Mouse (Mus musculus) spleen, postnatal 36 days (tissue): ENCODE data around the gene Tfdp2.

Experiments
- DNase-seq, 2 experiments: peaks; one replicate each; pipeline ENCODE4 v3.0.0; 2022; ENCODE audit warnings: low spot score in 2 of 2, mixed read lengths in 1 of 2

Gene Tfdp2

DNA sequence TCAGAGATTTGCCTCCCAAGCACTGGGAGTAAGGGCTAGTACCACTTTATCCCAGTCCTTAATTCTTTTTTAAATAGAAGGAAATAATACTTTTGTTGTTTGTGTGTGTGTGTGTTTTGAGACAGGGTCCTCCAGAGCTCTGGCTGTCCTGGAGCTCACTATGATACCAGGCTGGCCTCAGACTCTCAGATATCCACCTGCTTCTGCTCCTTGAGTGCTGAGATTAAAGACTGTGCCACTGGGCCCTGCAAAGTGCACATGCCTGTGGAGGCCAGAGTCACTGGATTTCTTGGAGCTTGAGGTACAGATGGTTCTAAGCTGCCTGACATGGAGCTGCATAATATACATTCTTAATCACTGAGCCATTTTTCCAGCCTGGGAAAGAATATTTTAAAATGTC lies 32.2 kb downstream of the Tfdp2 start:
- no peak for DNase-seq

GRCm38 (mm10) chr9:96230271-96230670 lies 34.2 kb downstream of the Tfdp2 start:
- no peak for DNase-seq

DNA sequence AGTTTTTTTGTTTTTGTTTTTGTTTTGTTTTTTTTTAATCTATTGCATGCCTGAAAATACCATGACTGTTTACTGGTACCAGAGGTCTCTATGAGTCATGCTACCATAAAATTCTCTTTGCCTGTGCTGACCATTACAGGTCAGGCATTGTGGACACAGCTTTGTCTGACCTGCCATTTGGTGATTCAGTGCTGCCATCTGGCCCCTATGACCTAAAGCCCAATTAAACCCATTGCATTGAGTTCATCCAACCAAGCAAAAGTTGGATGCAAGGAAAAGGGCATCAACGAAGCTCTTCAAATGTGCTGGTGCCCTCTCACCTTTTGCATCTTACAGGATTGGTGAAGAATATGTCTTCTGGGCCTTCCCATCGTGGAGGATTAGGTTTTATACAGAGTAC lies 39.4 kb downstream of the Tfdp2 start:
- no peak for DNase-seq

GRCm38 (mm10) chr9:96237391-96237790 lies 41.3 kb downstream of the Tfdp2 start:
- DNase-seq, result no peak

DNA sequence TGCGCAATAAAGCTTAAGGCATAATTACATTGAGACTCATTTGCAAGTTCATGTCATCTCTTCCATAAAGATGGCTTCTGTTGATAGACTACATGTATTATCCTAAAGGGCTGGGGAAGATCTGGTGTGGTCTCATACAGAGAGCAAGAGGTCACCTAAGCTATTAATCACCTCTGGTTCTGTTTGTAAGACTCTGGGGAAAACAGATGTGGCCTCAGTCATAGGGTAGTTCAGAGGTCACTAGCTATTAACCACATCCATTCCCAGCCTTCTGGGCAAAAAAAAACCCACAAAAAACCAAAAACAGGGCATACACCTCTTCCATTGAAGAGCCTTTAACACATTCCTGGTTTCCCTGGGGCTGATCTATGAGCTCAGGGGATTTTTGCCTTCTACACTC lies 42.2 kb downstream of the Tfdp2 start:
- no peak for DNase-seq

DNA sequence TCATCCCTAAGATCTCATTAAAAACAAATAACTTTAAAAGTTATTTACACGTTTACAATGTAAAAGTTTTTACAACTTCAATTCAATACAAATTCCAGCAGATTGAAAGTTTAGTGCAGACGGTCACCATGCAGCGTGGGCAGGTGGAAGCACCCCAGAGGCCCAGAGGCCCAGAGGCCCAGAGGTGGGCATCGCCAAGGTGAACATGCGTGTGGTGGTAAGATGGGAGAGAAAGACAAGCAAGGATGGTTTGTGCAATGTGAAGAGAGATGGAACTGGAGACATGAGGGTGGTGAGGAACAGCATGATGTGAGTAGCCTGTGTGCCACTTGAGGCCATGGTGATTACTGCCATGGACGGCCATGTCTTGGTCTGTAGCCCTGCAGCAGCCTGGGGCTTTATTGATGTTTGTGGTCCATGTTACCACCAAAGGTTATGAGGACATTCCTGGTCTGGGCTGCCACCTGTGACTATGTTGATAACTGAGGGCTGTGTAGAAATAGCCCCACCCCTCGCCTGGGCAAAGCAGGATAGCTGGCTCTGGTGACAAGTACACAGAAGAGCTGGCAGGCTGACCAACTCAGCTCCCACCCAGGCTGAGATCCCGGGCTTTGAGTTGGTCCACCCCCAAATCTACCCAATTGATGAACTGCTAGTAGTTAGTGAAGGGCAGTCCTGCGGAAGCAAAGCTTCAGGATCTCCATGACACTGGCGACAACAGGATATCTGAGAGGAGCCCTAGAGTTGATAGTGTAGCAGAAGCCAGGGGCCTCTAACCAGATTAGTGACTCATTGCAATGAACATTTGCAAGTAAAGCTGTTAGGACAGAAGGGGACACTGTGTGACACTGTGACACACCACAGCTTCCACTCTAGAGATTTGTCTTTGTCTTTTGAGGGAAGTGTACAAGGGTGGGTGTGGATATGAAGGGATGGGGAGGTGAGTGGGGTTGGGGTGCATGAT lies 45.3 kb downstream of the Tfdp2 start:
- peak; percentile 65 to 82 for DNase-seq

DNA sequence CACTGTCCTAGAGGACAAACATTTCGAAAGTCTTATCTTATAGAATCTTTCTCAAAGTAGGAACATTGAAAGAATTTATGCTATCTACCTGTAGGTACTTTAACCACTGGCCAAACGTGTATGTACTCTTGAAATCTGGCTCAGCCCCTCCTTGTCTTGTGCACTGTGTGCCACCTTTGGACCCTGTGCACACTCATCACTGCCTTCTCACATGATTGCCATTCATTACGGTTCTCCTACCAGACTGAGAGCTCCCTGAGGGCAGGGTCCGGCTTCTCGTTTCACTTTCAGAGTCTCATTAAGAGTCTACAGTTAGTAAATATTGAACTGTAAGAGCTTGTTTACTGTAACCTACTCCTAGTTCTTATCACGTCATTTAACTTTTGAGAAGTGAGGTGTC lies 47.8 kb downstream of the Tfdp2 start:
- DNase-seq, result no peak

DNA sequence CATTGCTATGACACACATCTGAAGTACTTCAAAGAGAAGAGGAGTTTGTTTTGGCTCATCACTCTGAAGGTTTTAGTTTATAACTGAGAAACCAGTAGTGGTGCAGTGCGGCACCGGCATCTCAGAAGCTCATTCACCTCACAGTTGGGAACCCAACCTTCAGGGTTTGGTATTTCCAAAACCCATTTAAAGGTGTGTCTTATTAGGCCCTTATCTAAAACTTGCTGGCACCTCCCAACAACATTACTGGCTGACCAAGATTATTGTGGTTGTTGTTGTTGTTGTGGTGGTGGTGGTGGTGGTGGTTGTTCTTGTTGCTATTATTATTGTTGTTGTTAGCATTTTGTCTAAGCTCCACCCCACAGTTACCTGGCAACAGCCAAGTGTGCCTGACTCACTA lies 58.7 kb downstream of the Tfdp2 start:
- DNase-seq, result peak in 1 of 2 experiments; percentile 31

DNA sequence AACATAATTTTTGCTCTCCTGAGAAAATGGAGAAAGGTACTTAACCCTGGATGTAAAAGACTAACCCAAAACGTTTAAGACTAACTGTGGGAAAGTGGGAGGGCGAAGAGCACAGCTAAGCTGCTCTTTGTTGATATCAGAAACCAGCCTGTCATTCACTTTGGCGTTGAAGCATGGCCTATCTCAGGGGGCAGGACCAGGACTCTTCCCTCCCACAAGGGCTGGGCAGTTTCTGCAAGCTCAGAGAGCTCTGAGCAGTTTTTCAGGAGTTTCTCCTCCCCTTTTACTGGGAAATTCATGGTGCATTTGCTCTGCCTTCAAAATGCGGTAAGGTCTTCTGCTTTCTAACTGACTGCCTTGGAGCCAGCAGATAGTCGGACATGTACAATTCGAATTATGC lies 62.4 kb downstream of the Tfdp2 start:
- DNase-seq, result peak; percentile 66 to 82

GRCm38 (mm10) chr9:96259017-96259512 lies 63.0 kb downstream of the Tfdp2 start:
- DNase-seq, result peak in 1 of 2 experiments; percentile 26

DNA sequence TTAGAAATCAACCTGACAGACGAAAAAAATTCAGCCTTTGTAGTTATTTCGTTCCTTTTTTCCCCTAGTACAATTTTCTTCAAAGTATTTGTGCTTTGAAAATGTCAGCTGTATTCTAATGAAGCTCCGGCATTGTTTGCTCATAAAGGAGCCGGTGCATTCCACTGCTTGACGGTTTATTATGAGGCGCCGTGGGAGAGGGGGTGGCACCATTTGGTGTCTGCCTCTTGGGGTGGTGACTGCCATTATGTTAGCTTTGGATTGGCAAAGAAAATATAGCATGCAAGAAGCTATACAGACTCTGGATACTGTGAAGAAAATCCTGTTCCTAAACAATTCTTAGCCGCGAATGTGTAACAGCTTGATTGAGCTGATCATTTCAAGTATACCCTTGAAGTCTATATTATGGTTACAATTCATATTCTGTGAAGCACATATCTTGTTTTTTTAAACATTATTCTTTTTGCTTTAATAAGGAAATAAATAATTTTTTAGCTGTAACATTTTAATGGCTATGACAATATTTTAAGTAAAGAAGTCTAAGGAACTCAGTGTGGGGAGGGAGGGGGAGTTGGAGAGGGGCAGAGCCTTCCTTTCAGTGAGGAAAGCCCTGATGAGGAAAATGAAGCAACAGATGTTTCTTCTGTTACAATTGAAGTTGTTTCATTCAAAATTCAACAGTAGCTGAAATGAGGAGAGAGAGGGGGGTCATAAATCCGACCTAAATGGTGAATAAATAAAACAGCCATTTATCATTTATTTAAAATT lies 63.9 kb downstream of the Tfdp2 start:
- DNase-seq, result peak in 1 of 2 experiments; percentile 51

- no peak for DNase-seq
Measured at GRCm38 (mm10) chr9:96261101-96261500, 65.0 kb downstream of the Tfdp2 start.

DNA sequence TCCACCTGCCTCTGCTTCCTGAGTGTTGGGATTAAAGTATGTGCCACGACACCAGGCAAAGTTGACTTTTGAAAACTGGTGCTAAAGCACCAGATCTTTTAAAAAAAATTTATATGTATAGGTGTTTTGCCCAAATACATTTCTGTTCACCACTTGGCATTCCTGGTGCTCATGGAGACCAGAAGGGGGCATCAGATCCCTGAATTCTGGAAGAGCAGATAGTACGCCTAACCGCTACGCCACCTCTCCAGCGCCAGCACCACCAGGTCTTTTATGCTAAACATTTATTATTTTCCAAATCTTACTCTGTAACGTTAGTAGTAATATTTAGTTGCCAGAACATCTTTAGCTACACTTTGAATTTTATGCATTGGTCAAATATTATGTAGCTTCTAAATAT lies 65.9 kb downstream of the Tfdp2 start:
- DNase-seq, result no peak

DNA sequence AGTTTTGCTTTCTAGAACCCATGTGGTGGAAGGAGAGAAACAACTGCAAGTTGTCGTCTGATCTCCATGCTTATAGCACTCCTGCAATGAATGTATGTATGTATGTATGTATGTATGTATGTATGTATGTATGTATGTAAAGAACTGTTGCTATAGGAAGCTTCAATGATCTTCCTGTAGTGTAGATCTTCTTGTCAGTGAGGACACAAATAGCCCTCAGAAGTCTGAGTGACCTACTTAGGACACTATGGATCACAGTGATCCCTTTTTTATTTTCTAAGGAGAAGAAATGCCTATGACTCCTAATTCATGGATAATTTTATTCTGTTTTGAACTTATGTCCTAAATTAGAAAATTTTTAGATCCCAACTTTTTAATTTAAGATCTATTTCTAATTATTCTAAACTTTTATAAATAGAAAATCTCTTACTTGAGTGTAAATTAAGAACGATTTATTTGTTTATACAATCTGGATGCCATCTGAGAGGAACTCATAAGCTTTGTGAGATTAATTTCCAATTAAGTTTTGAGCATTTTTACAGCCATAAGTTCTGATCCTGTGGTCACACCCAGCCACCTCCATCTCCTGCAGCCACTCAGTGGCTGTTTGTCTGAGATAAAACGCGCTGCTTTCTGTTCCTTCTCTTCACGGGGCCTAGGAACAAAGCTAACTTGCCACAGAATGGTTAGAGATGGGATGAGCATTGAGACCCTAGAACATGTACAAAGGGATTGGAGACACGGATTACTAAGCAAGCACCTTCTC lies 70.9 kb downstream of the Tfdp2 start:
- DNase-seq, result peak; percentile 24 to 68

DNA sequence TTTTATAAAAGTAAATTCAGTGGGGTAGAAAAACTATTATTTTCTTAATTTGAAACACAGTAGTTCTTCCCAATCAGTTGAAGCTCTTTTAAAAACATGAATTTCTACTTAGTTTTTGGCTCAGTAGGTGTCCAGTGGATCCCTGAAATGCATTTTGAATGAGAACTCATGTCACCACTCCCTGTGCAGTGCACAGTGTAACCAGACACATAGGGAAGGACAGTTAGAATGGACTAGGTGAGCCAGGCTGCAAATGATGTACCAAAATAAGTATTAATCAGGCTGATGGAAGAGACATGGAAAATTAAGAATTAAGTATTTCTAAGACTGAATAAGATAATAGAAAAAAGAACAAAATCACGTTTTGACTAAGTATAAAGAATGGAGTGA lies 71.5 kb downstream of the Tfdp2 start:
- DNase-seq, result no peak

DNA sequence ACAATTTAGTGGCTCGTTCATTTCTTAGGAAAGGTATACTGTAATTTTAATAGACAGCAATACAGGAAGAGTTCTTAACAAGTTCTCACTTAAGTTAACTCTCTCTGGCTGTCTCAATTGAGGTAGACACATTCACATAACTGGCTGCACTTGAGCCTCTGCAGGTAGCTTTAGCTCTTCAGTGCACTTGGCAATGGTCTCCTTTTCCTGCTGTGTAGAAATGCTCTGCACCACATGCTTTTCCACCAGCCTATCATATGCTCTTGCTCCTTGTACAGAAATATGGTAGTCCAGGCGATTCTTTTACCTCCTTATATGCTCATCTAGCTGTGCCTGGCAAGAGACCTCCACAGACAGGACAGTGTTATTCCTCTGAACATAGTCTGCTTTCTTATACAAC lies 73.7 kb downstream of the Tfdp2 start:
- DNase-seq, result no peak

GRCm38 (mm10) chr9:96275543-96275942 lies 79.5 kb downstream of the Tfdp2 start:
- DNase-seq, result no peak

DNA sequence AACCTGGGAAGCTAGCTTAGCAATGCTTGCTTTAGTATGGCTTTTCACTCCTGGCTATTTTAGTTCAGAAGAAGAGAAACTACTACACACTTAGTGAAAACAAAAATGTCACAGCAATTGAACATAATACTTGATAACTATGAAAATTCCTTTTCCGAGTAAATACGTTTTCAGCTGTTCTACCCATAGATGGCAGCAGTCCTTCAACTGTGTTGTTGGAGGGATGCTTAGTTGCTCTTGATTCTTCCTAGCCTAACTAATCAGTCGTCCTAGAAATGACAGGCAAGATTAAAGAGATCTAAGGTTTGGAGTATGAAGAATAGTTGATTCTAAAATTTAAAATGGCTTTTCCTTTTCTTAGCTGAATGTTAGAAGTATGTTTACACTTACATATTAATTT lies 85.4 kb downstream of the Tfdp2 start:
- DNase-seq, result no peak

GRCm38 (mm10) chr9:96282082-96282481 lies 86.0 kb downstream of the Tfdp2 start:
- no peak for DNase-seq

DNA sequence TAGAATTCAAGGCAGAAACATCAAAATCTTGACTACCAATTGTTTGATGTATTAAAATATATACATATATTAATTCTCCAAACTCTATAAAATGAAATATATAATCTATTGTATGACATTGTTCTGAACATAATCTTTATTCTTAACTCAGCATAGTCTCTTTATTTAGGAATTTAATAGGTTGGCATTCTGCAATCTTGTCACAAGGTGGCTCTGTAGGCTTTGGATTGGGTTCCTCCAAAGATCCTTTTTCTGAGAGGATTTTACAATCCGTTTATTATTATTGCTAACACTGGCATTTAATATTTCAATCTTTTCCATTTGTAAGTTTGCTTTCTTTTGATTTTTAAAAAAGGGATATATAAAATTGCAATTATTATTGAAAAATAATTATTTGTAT lies 88.8 kb downstream of the Tfdp2 start:
- no peak for DNase-seq

DNA sequence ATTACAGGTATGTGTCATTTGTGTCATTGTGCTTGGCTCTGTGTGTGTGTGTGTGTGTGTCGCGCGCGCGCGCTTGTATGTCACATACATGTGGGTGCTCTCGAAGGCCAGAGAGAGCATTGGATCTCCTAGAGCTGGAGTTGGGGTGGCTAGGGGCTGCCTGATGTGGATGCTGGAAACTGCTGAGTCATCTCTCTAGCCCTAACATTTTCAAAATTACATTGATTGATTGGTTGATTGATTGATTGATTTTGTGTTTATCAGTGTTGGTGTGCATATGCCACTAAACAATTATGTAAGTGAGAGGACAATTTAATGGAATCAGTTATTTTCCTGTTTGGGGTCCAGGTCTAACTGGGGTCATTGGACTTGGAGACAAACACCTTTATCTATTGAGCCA lies 96.1 kb downstream of the Tfdp2 start:
- DNase-seq, result no peak
